8 mouse cellular contexts compared by ENCODE assay signal in genomic region chr11:74376847-74377246, GRCm38 (mm10). TPM values are rescaled to one million over a fixed set of nuclear protein-coding genes. Genes with fewer than 3 reads are reported as not detected.
DNase-seq lines count a peak whose midpoint lies in the region; ATAC-seq and TF ChIP-seq lines count a peak whose summit lies in the region.

No protein-coding gene starts in this region.

- H3K9me3 ChIP-seq in embryonic facial prominence, embryonic 14.5 days (ENCODE audit: control insufficient read depth, low read length): no peaks in the 10 kb centered on the region
- H3K9me3 ChIP-seq in hindbrain, embryonic 11.5 days (ENCODE audit: control insufficient read depth, low read length): no peaks in the 10 kb centered on the region
- no peaks in the 10 kb centered on the region for H3K9me3 ChIP-seq in stomach, postnatal 0 days (ENCODE audit: control insufficient read depth, low read length)

- H3K9ac ChIP-seq in embryonic facial prominence, embryonic 14.5 days (ENCODE audit: low read depth, low read length): no peak overlapping the region
- H3K9ac ChIP-seq in hindbrain, embryonic 11.5 days (ENCODE audit: low read depth, low read length): no peak overlapping the region
- no peak overlapping the region for H3K9ac ChIP-seq in stomach, postnatal 0 days (ENCODE audit: low read length)

- WGBS in embryonic facial prominence, embryonic 14.5 days: 62% methylated on average over 3 of the region's 3 CpGs
- WGBS in hindbrain, embryonic 11.5 days: 85% methylated on average over 3 of the region's 3 CpGs
- 61% methylated on average over 3 of the region's 3 CpGs for WGBS in stomach, postnatal 0 days

- no peak for TF ChIP-seq EP300 in stomach, postnatal 0 days (optimal IDR thresholded peaks at IDR 0.05)

- H3K36me3 ChIP-seq in embryonic facial prominence, embryonic 14.5 days (ENCODE audit: control insufficient read depth, insufficient read depth, low read length): no peaks in the 10 kb centered on the region
- no peaks in the 10 kb centered on the region for H3K36me3 ChIP-seq in hindbrain, embryonic 11.5 days (ENCODE audit: control insufficient read depth, insufficient read depth, low read length)
- no peaks in the 10 kb centered on the region for H3K36me3 ChIP-seq in stomach, postnatal 0 days (ENCODE audit: control insufficient read depth, insufficient read depth, low read length)

- no peak overlapping the region for H3K4me3 ChIP-seq in embryonic facial prominence, embryonic 14.5 days (ENCODE audit: low read depth, low read length)
- no peak overlapping the region for H3K4me3 ChIP-seq in hindbrain, embryonic 11.5 days (ENCODE audit: low read depth, low read length)
- H3K4me3 ChIP-seq in stomach, postnatal 0 days (ENCODE audit: low read depth, low read length): no peak overlapping the region

- DNase-seq in kidney, adult 18-20 months: peak; percentile 33
- no peak for DNase-seq in kidney, adult 11 months
- DNase-seq in adrenal gland, postnatal 10 days: peak; percentile 67
- peak; percentile 73 for DNase-seq in embryonic facial prominence, embryonic 14.5 days (ENCODE audit: low spot score)
- DNase-seq in hindbrain, embryonic 11.5 days (ENCODE audit: low spot score): peak; percentile 56
- DNase-seq in layer of hippocampus, postnatal 14 days (ENCODE audit: low spot score in 2 of 2): peak; percentile 73 to 86
- DNase-seq in stomach, postnatal 0 days (ENCODE audit: low spot score): peak; percentile 63

- H3K27ac ChIP-seq in embryonic facial prominence, embryonic 14.5 days (replicated peaks; ENCODE audit: low read depth, low read length): no peak overlapping the region
- no peak overlapping the region for H3K27ac ChIP-seq in hindbrain, embryonic 11.5 days (ENCODE audit: low read depth, low read length)
- H3K27ac ChIP-seq in stomach, postnatal 0 days (replicated peaks): no peak overlapping the region

- H3K4me1 ChIP-seq in embryonic facial prominence, embryonic 14.5 days (ENCODE audit: control insufficient read depth, insufficient read depth, low read length): no peaks in the 10 kb centered on the region
- no peaks in the 10 kb centered on the region for H3K4me1 ChIP-seq in hindbrain, embryonic 11.5 days (replicated peaks; ENCODE audit: control insufficient read depth, insufficient read depth, low read length)
- no peaks in the 10 kb centered on the region for H3K4me1 ChIP-seq in stomach, postnatal 0 days (replicated peaks; ENCODE audit: control insufficient read depth, insufficient read depth)

- no peak overlapping the region for H3K4me2 ChIP-seq in embryonic facial prominence, embryonic 14.5 days (ENCODE audit: low read depth, low read length)
- no peak overlapping the region for H3K4me2 ChIP-seq in hindbrain, embryonic 11.5 days (replicated peaks; ENCODE audit: low read depth, low read length)
- no peak overlapping the region for H3K4me2 ChIP-seq in stomach, postnatal 0 days (replicated peaks; ENCODE audit: low read depth)

- peak; percentile 79 for ATAC-seq in embryonic facial prominence, embryonic 14.5 days (ENCODE audit: low read depth)
- peak; percentile 71; the same call in 1 of the 2 replicates for ATAC-seq in hindbrain, embryonic 11.5 days (ENCODE audit: low FRiP score)
- peak; percentile 82 for ATAC-seq in megakaryocyte-erythroid progenitor cell, adult 5-6 weeks (replicated peaks; ENCODE audit: low FRiP score, low TSS enrichment, poor library complexity, severe bottlenecking)
- peak; percentile 78 for ATAC-seq in stomach, postnatal 0 days (ENCODE audit: low FRiP score, low TSS enrichment)

- peak; percentile 90 for TF ChIP-seq CTCF in stomach, postnatal 0 days (IDR thresholded peaks at IDR 0.05; ENCODE audit: low read depth)

- no peaks in the 10 kb centered on the region for H3K27me3 ChIP-seq in embryonic facial prominence, embryonic 14.5 days (replicated peaks; ENCODE audit: control insufficient read depth, insufficient read depth, low read length)
- no peaks in the 10 kb centered on the region for H3K27me3 ChIP-seq in hindbrain, embryonic 11.5 days (ENCODE audit: control insufficient read depth, insufficient read depth, low read length)
- H3K27me3 ChIP-seq in stomach, postnatal 0 days (ENCODE audit: control insufficient read depth, insufficient read depth, low read length): no peaks in the 10 kb centered on the region

RNA-seq across cellular contexts. Expression of gene Olfr412, which starts 15.0 kb away (rescaled TPM):
- not detected for total RNA-seq in adrenal gland, postnatal 10 days (2021)
- polyA plus RNA-seq in embryonic facial prominence, embryonic 14.5 days (2014; fragmentation: Nextera tagmentation; extraction: Ambion mirVana): not detected in 2 replicates
- not detected in 2 replicates for polyA plus RNA-seq in hindbrain, embryonic 11.5 days (2014; fragmentation: Nextera tagmentation; extraction: Ambion mirVana)
- total RNA-seq in layer of hippocampus, postnatal 14 days (2021): not detected
- not detected in 2 replicates for total RNA-seq in megakaryocyte-erythroid progenitor cell, adult 5-6 weeks (2014; fragmentation: Nextera tagmentation)
- not detected in 2 replicates for total RNA-seq in megakaryocyte-erythroid progenitor cell, adult 5-6 weeks (2017)
- polyA plus RNA-seq in stomach, postnatal 0 days (2015; fragmentation: Nextera tagmentation; extraction: Ambion mirVana): not detected in 2 replicates

RNA-seq across cellular contexts. Expression of gene Olfr411, which starts 24.4 kb away (rescaled TPM):
- total RNA-seq in adrenal gland, postnatal 10 days (2021): not detected
- polyA plus RNA-seq in embryonic facial prominence, embryonic 14.5 days (2014; fragmentation: Nextera tagmentation; extraction: Ambion mirVana): 0.20 TPM in 1 of 2 replicates, not detected in the other
- polyA plus RNA-seq in hindbrain, embryonic 11.5 days (2014; fragmentation: Nextera tagmentation; extraction: Ambion mirVana): not detected in 2 replicates
- not detected for total RNA-seq in layer of hippocampus, postnatal 14 days (2021)
- total RNA-seq in megakaryocyte-erythroid progenitor cell, adult 5-6 weeks (2014; fragmentation: Nextera tagmentation): not detected in 2 replicates
- total RNA-seq in megakaryocyte-erythroid progenitor cell, adult 5-6 weeks (2017): not detected in 2 replicates
- polyA plus RNA-seq in stomach, postnatal 0 days (2015; fragmentation: Nextera tagmentation; extraction: Ambion mirVana): not detected in 2 replicates

RNA-seq across cellular contexts. Expression of gene Olfr410, which starts 39.0 kb away (rescaled TPM):
- not detected for total RNA-seq in adrenal gland, postnatal 10 days (2021)
- polyA plus RNA-seq in embryonic facial prominence, embryonic 14.5 days (2014; fragmentation: Nextera tagmentation; extraction: Ambion mirVana): 0.03 and 0.05 TPM in 2 replicates
- polyA plus RNA-seq in hindbrain, embryonic 11.5 days (2014; fragmentation: Nextera tagmentation; extraction: Ambion mirVana): not detected in 2 replicates
- not detected for total RNA-seq in layer of hippocampus, postnatal 14 days (2021)
- total RNA-seq in megakaryocyte-erythroid progenitor cell, adult 5-6 weeks (2014; fragmentation: Nextera tagmentation): not detected in 2 replicates
- total RNA-seq in megakaryocyte-erythroid progenitor cell, adult 5-6 weeks (2017): not detected in 2 replicates
- not detected in 2 replicates for polyA plus RNA-seq in stomach, postnatal 0 days (2015; fragmentation: Nextera tagmentation; extraction: Ambion mirVana)
